Mouse (Mus musculus) urinary bladder, adult 2 months (tissue): ENCODE data around the gene Prps2. TPM values are rescaled to one million over a fixed set of nuclear protein-coding genes. Genes with fewer than 3 reads are reported as not detected.
"Not testable (repeated sequence)": the region's sequence is repeated elsewhere in the genome, so short reads cannot be mapped to it uniquely, and the experiment has no call there.

ENCODE experiments used
- DNase-seq: peaks from one replicate; pipeline ENCODE4 v3.0.0; 2022; ENCODE audit warnings: low spot score
- polyA plus RNA-seq: library from polyadenylated mRNA; depleted of rRNA; stranded (reverse); fragments of >200 nt; gene quantifications from 2 replicates; pipeline ENCODE4 v1.2.3, GENCODE M21; 2012; rRNA removed

Gene Prps2
- 13.4 and 14.9 TPM in 2 replicates for polyA plus RNA-seq

- peak; percentile 29 for DNase-seq
Observed at GRCm38 (mm10) chrX:167382047-167382853, at the start of gene Prps2. Prps2 (minus strand) TSS chrX:167382749.

- DNase-seq: no peak
Observed at GRCm38 (mm10) chrX:167417654-167418053, 35.1 kb upstream of the Prps2 start.

- no peak for DNase-seq
Observed at GRCm38 (mm10) chrX:167394940-167395339, 12.4 kb upstream of the Prps2 start.

GRCm38 (mm10) chrX:167386647-167387046 is 4.1 kb upstream of the Prps2 start:
- no peak for DNase-seq

GRCm38 (mm10) chrX:167382854-167383186 is 271 bp upstream of the Prps2 start:
- no peak for DNase-seq

- DNase-seq: peak; percentile 23
Observed at GRCm38 (mm10) chrX:167381583-167382046, 934 bp downstream of the Prps2 start.

GRCm38 (mm10) chrX:167380073-167380472 is 2.5 kb downstream of the Prps2 start:
- no peak for DNase-seq

GRCm38 (mm10) chrX:167361231-167361630 is 21.3 kb downstream of the Prps2 start:
- not testable (repeated sequence) for DNase-seq

- no peak for DNase-seq
Observed at GRCm38 (mm10) chrX:167359704-167360103, 22.8 kb downstream of the Prps2 start.

- no peak for DNase-seq
Observed at GRCm38 (mm10) chrX:167357415-167357814, 25.1 kb downstream of the Prps2 start.

GRCm38 (mm10) chrX:167355965-167356364 is 26.6 kb downstream of the Prps2 start:
- DNase-seq: no peak

GRCm38 (mm10) chrX:167353617-167354016 is 28.9 kb downstream of the Prps2 start:
- DNase-seq: no peak

GRCm38 (mm10) chrX:167346440-167346839 is 36.1 kb downstream of the Prps2 start:
- DNase-seq: no peak

- no peak for DNase-seq
Observed at GRCm38 (mm10) chrX:167344356-167344755, 38.2 kb downstream of the Prps2 start.

- no peak for DNase-seq
Observed at GRCm38 (mm10) chrX:167341811-167342210, 40.7 kb downstream of the Prps2 start.

- no peak for DNase-seq
Observed at GRCm38 (mm10) chrX:167340190-167340589, 42.4 kb downstream of the Prps2 start.

- DNase-seq: no peak
Observed at GRCm38 (mm10) chrX:167337990-167338389, 44.6 kb downstream of the Prps2 start.

- no peak for DNase-seq
Observed at GRCm38 (mm10) chrX:167334571-167334970, 48.0 kb downstream of the Prps2 start.

GRCm38 (mm10) chrX:167332607-167333006 is 49.9 kb downstream of the Prps2 start:
- DNase-seq: no peak

GRCm38 (mm10) chrX:167330993-167331392 is 51.6 kb downstream of the Prps2 start:
- DNase-seq: no peak

- DNase-seq: no peak
Observed at GRCm38 (mm10) chrX:167330399-167330798, 52.1 kb downstream of the Prps2 start, which contains the start of gene Tlr7. Tlr7 (minus strand) TSS chrX:167330558.

GRCm38 (mm10) chrX:167329620-167330019 is 52.9 kb downstream of the Prps2 start:
- DNase-seq: no peak

GRCm38 (mm10) chrX:167329098-167329497 is 53.5 kb downstream of the Prps2 start:
- DNase-seq: no peak

GRCm38 (mm10) chrX:167328519-167328918 is 54.0 kb downstream of the Prps2 start:
- DNase-seq: no peak
